Mouse (Mus musculus) intestine, embryonic 14.5 days (tissue): ENCODE data around the gene Sptbn4. TPM values are rescaled to one million over a fixed set of nuclear protein-coding genes. Genes with fewer than 3 reads are reported as not detected.

Experiments used
- ATAC-seq: fragments of 200-750 bp; cut with Nextera tagmentation; replicated peaks from 2 replicates; pipeline ENCODE4 v1.8.0; 2017; ENCODE audit warnings: low read depth, moderate number of reproducible peaks, moderate TSS enrichment, moderate library complexity; ENCODE audit not compliant: low FRiP score, low TSS enrichment
- DNase-seq: peaks from one replicate; pipeline ENCODE4 v3.0.0-alpha.2; 2018; ENCODE audit warnings: low spot score
- H3K27ac ChIP-seq: fragments of 300-500 bp; sonication (generic); 2 replicates; pipeline ENCODE4 v1.5.1; 2014; ENCODE audit warnings: low read depth, mild to moderate bottlenecking, control low read depth
- H3K27me3 ChIP-seq: fragments of 300-500 bp; sonication (generic); replicated peaks from 2 replicates; pipeline ENCODE4 v1.6.1; 2014; ENCODE audit warnings: low read length, control low read depth; ENCODE audit not compliant: control insufficient read depth, insufficient read depth
- H3K36me3 ChIP-seq: fragments of 300-500 bp; sonication (generic); 2 replicates; pipeline ENCODE4 v1.6.1; 2014; ENCODE audit warnings: low read length, control low read depth; ENCODE audit not compliant: control insufficient read depth, insufficient read depth
- H3K4me1 ChIP-seq: fragments of 300-500 bp; sonication (generic); replicated peaks from 2 replicates; pipeline ENCODE4 v1.6.1; 2014; ENCODE audit warnings: low read length, control low read depth, mixed read lengths; ENCODE audit not compliant: control insufficient read depth, insufficient read depth
- H3K4me2 ChIP-seq: fragments of 300-500 bp; sonication (generic); 2 replicates; pipeline ENCODE4 v1.6.1; 2014; ENCODE audit warnings: low read length
- H3K4me3 ChIP-seq: fragments of 300-500 bp; sonication (generic); 2 replicates; pipeline ENCODE4 v1.5.1; 2014; ENCODE audit warnings: low read depth, low read length, control low read depth, mixed read lengths
- H3K9ac ChIP-seq: fragments of 300-500 bp; sonication (generic); 2 replicates; pipeline ENCODE4 v1.6.1; 2014; ENCODE audit warnings: mild to moderate bottlenecking, low read length
- H3K9me3 ChIP-seq: fragments of 300-500 bp; sonication (generic); 2 replicates; pipeline ENCODE4 v1.6.1; 2016; ENCODE audit warnings: low read length, control low read depth; ENCODE audit not compliant: control insufficient read depth
- WGBS: fragments of 180-500 bp; shearing (Covaris S2); extraction: QIAGEN DNeasy Blood & Tissue Kit; methylation state at CpG from one replicate; pipeline ENCODE4 v1.1.7; 2014; 5-methylcytosine and 5-hydroxymethylcytosine counted together
- polyA plus RNA-seq: library from polyadenylated mRNA; unstranded; fragments of >200 nt; fragmentation: Nextera tagmentation; extraction: Ambion mirVana; gene quantifications from 2 replicates; pipeline ENCODE4 v1.2.1, GENCODE M21; 2014

Gene Sptbn4
- polyA plus RNA-seq, 1 experiment from 2014 or later = 0.34 TPM

- Histone ChIP-seq H3K4me1 (no peaks in the 10 kb centered on the region), H3K27ac (no peak overlapping the region), H3K9me3 (no peaks in the 10 kb centered on the region), H3K4me3 (no peak overlapping the region), H3K4me2 (no peak overlapping the region), H3K27me3 (peaks cover 4% of the 10 kb centered on the region; the same call in 1 of the 2 replicates), H3K9ac (no peak overlapping the region), H3K36me3 (peaks cover 25% of the 10 kb centered on the region)
- DNase-seq = no peak
- ATAC-seq = no peak
- 51% methylated on average over 4 of the region's 4 CpGs for WGBS
Observed at GRCm38 (mm10) chr7:27342595-27342994, 104.9 kb downstream of the Sptbn4 start.

DNA sequence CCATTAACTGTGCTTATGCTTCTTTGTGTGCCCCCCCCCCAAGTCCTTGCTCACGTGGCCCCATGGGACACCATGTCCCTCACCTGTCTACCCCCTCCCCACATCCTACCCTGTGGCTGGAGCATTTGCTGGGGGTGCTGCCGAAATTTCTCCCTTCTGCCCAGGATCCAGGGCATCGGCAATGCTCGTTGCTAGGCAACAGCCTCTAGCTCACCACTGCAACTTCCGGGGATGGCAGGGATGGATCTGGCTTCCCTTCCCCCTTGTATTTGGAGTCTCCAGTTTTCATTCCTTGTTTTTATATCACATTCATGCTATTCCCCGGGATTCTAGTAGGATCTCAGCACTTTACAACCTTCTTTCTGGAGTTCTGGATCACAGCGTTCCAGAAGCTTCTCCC lies 108.0 kb downstream of the Sptbn4 start:
- Histone ChIP-seq H3K4me2 (no peak overlapping the region), H3K4me1 (peaks cover 14% of the 10 kb centered on the region; the same call in 1 of the 2 replicates), H3K27me3 (peaks cover 25% of the 10 kb centered on the region), H3K4me3 (no peak overlapping the region), H3K9me3 (no peaks in the 10 kb centered on the region), H3K27ac (no peak overlapping the region), H3K36me3 (peaks cover 14% of the 10 kb centered on the region), H3K9ac (no peak overlapping the region)
- DNase-seq (no peak), ATAC-seq (no peak)
- WGBS = 28% methylated on average over 7 of the region's 7 CpGs

DNA sequence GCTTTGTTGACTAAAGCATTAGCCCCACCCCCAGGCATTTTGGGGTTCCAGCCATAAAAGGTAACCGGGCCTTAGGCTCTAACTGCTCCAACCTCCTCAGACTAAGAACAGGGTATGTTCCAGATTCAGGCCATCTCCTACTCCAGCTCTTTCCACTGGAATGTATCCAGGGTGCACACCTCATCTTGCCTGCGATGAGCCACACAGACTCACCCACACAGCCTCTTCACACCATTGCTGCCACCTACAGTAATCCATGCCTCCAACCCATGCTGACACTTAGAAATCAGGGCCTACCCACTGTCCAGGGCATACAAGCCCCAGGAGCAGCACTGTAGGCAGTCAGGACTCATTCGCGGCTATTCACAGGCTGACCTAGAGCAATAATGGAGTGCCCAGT lies 108.4 kb downstream of the Sptbn4 start:
- WGBS = 79% methylated on average over 4 of the region's 4 CpGs
- H3K4me3 ChIP-seq = no peak overlapping the region
- H3K9ac ChIP-seq = no peak overlapping the region
- no peaks in the 10 kb centered on the region for H3K9me3 ChIP-seq
- peaks cover 29% of the 10 kb centered on the region for H3K27me3 ChIP-seq
- no peak for ATAC-seq
- peaks cover 18% of the 10 kb centered on the region; the same call in 1 of the 2 replicates for H3K4me1 ChIP-seq
- H3K27ac ChIP-seq = no peak overlapping the region
- peaks cover 12% of the 10 kb centered on the region for H3K36me3 ChIP-seq
- no peak for DNase-seq
- H3K4me2 ChIP-seq = no peak overlapping the region

DNA sequence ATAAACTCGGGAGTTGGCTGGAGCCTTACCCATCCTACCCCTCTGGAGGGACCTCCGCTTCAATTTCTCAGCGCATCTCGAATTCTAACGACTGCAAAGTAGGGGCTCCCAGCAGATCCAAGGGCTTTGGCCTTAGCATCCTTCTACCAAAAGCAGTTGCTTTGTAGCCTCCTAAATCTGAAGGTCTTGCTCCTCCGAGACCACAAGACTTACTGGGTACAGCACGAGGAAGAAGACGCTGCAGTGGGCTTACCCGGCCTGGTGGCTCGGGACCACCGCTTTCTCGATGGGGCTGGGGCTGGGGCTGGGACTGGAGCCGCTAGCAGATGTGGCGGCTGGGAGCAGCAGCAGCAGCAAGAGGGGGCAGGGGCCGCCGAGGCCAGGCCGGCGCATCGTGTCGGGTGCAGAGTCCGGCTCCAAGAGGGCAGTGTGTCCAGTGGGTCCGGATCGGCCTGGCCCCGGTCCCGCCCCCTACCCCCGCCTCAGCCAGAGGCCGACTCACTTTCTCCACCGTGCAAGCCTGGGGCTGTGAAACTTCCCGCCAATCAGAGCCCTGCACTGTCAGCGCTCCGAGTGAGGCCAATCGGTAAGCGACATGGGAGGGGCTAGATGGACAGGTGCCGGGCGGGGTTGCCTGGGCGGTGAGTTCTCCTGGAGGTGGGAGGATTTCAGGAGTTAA lies 110.2 kb downstream of the Sptbn4 start, which contains the start of gene Ltbp4:
Gene Ltbp4 (minus strand): TSS at position 518 of the 679 bp plus-strand sequence.
- ATAC-seq (peak; percentile 43), DNase-seq (peak; percentile 79)
- Histone ChIP-seq H3K4me3 (peak within 1 kb of the TSS; percentile 44), H3K9ac (peak within 1 kb of the TSS; percentile 43), H3K36me3 (peaks cover 6% of the 10 kb centered on the region), H3K27ac (peak within 1 kb of the TSS; percentile 24; the same call in 1 of the 2 replicates), H3K4me2 (peak within 1 kb of the TSS; percentile 65), H3K9me3 (no peaks in the 10 kb centered on the region), H3K4me1 (peaks cover 24% of the 10 kb centered on the region), H3K27me3 (peaks cover 35% of the 10 kb centered on the region)
- WGBS = under 1% methylated on average over 36 of the region's 36 CpGs

DNA sequence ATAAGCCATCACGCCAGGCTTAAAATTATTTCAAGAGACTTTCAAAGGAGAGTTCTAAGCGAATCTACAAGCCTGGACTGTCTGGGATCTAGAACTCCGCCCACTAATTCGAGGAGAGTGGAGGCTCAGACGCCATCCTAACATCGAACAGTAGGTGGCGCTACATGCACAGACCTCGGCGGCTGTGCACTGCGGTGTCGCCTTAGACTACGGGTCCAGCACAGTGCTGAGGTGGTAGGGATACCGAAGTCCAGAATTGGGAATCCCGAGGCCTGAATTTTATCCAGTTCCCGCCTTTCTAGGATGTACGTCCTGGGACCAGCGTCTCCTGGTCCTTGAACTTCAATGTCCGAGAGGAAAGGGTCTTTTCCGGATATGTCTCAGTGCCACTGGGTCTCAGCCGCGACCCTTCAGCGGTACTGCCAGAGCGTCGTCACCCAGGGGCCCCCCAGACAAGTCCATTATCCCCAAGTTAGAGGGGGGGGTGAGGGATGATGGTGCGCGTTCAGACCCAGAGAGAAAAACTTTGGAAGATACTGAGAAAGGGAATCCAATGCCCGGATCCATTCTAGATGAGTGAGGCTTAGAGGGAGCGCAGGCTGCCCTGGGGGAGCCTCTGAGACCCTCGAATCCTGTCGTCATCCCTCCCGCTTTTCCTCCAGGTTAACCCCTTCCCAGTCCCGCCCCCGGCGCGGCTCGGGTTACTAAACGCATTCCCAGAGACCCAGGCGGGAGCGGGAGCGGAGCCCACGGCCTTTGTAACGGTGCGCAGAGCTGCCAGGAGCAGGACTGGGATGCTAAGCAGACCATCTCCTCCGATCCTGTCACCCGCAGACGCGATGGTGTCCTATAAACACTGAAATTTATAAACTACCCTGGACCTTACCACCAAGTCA lies 111.3 kb downstream of the Sptbn4 start:
- ATAC-seq = peak; percentile 70
- H3K27ac ChIP-seq = peak overlapping the region; percentile 44
- H3K4me1 ChIP-seq = peaks cover 32% of the 10 kb centered on the region
- H3K4me3 ChIP-seq = peak overlapping the region; percentile 44
- peak overlapping the region; percentile 65 for H3K4me2 ChIP-seq
- H3K27me3 ChIP-seq = peaks cover 35% of the 10 kb centered on the region
- WGBS = under 1% methylated on average over 47 of the region's 47 CpGs
- no peaks in the 10 kb centered on the region for H3K9me3 ChIP-seq
- peak; percentile 98 for DNase-seq
- no peaks in the 10 kb centered on the region for H3K36me3 ChIP-seq
- peak overlapping the region; percentile 43 for H3K9ac ChIP-seq

- Histone ChIP-seq H3K4me2 (peak overlapping the region; percentile 65), H3K4me3 (0 out of 2 replicates have a peak overlapping the region, but pooled peaks have one; percentile 44), H3K9ac (no peak overlapping the region), H3K27ac (no peak overlapping the region), H3K27me3 (peaks cover 39% of the 10 kb centered on the region), H3K9me3 (no peaks in the 10 kb centered on the region), H3K4me1 (peaks cover 32% of the 10 kb centered on the region), H3K36me3 (no peaks in the 10 kb centered on the region)
- ATAC-seq (no peak), DNase-seq (no peak)
- 53% methylated on average over 15 of the region's 15 CpGs for WGBS
Observed at GRCm38 (mm10) chr7:27335011-27335720, 112.3 kb downstream of the Sptbn4 start.

DNA sequence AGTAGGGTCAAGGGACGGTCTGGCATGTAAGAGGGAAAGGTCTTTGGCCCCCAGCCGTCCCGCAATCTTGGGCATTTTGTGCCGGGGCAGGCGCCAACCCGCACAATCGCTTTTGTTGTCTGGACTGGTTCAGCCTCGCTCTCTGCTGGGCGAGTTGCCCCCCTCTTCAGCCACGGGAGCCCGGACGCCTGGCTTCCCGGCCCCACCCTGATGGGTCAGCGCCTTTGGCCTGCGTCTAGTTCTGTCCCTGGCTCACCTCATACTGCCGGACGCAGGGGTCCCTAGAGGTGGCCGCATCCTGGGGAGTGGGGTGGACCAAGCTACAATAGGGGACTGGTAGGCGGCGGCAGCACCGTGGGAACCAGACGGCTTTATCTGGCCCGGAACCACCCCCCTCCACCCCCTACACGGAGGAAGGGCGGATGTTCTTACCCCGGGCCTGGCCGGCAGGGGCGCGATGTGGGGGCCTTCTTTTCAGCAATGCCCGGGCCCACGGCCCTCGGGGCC lies 113.0 kb downstream of the Sptbn4 start:
- no peaks in the 10 kb centered on the region for H3K9me3 ChIP-seq
- peaks cover 46% of the 10 kb centered on the region for H3K27me3 ChIP-seq
- H3K4me1 ChIP-seq = peaks cover 34% of the 10 kb centered on the region
- no peaks in the 10 kb centered on the region for H3K36me3 ChIP-seq
- H3K4me2 ChIP-seq = peak overlapping the region; percentile 62
- H3K9ac ChIP-seq = peak overlapping the region; percentile 18; the same call in 1 of the 2 replicates
- 4% methylated on average over 32 of the region's 32 CpGs for WGBS
- DNase-seq = no peak
- peak overlapping the region; percentile 18 for H3K4me3 ChIP-seq
- H3K27ac ChIP-seq = 0 out of 2 replicates have a peak overlapping the region, but pooled peaks have one; percentile 43
- ATAC-seq = no peak
